Mouse (Mus musculus) stomach, postnatal 0 days (tissue): Measurements from ENCODE around the gene Srpk1.

ENCODE experiments used
- CTCF ChIP-seq: IDR thresholded peaks from 2 replicates; pipeline ENCODE4 v1.5.1; 2016; ENCODE audit warnings: antibody characterized with exemption, low read depth, mild to moderate bottlenecking, moderate library complexity
- EP300 ChIP-seq: optimal IDR thresholded peaks from 2 replicates; pipeline ENCODE3; 2016; ENCODE audit warnings: antibody characterized with exemption

GRCm38 (mm10) chr17:28618775-28619174 lies 3.7 kb downstream of the Srpk1 start:
- TF ChIP-seq CTCF (no peak), EP300 (no peak)
